Mouse (Mus musculus) T-helper 17 cell (primary cell): ENCODE results near the gene Vmn1r48.
"Not testable (repeated sequence)": the region's sequence is repeated elsewhere in the genome, so short reads cannot be mapped to it uniquely, and the experiment has no call there.

Source experiments
- in situ Hi-C, 2 experiments: fragments of 300-600 bp; cut with MboI, MseI; formaldehyde crosslinking; loops; 1 replicate in 1 of 2; 2 replicates in 1 of 2; pipeline ENCODE4 v1.15.1; 2025; ENCODE audit warnings: high pct_unique_total_duplicates in 2 of 2

Vmn1r48 gene

GRCm38 (mm10) chr6:90036741-90037140, at the start of gene Vmn1r48:
Gene Vmn1r48 (minus strand): TSS chr6:90036841.
- in situ Hi-C loops: not testable (repeated sequence)

- in situ Hi-C loops: no loop called here
Observed at GRCm38 (mm10) chr6:90078406-90078805, 41.8 kb upstream of the Vmn1r48 start, which contains the start of gene Vmn1r49. Gene Vmn1r49 (minus strand): TSS chr6:90078506.

- in situ Hi-C loops: not testable (repeated sequence)
Observed at GRCm38 (mm10) chr6:90015847-90016246, 20.8 kb downstream of the Vmn1r48 start, which contains the start of gene Vmn1r47. Gene Vmn1r47 (plus strand): TSS chr6:90016147.

GRCm38 (mm10) chr6:89985989-89986388, 50.7 kb downstream of the Vmn1r48 start:
- in situ Hi-C loops: no loop called here
